Mouse (Mus musculus) heart, adult 2 months (tissue): ENCODE data around the gene Rpl3. TPM values are rescaled to one million over a fixed set of nuclear protein-coding genes. Genes with fewer than 3 reads are reported as not detected.

ENCODE experiments used
- DNase-seq, 2 experiments: peaks; one replicate each; pipeline ENCODE4 v3.0.0; 2021
- H3K27ac ChIP-seq: fragments of 200-600 bp; 2 replicates; pipeline ENCODE4 v1.8.1; 2022
- H3K27me3 ChIP-seq: fragments of 200-500 bp; 2 replicates; pipeline ENCODE4 v1.6.1; 2012; ENCODE audit warnings: mild to moderate bottlenecking, low read length, inconsistent platforms, mixed read lengths; ENCODE audit not compliant: control insufficient read depth, insufficient read depth
- H3K36me3 ChIP-seq: fragments of 200-500 bp; 2 replicates; pipeline ENCODE4 v1.6.1; 2012; ENCODE audit warnings: low read length, inconsistent platforms; ENCODE audit not compliant: control insufficient read depth, insufficient read depth
- H3K4me1 ChIP-seq: fragments of 200-500 bp; 2 replicates; pipeline ENCODE4 v1.6.1; 2011; ENCODE audit warnings: low read length; ENCODE audit not compliant: control insufficient read depth, insufficient read depth
- H3K4me3 ChIP-seq: fragments of 200-600 bp; 2 replicates; pipeline ENCODE4 v1.8.1; 2022
- H3K79me2 ChIP-seq: fragments of 200-500 bp; replicated peaks from 2 replicates; pipeline ENCODE4 v1.6.1; 2012; ENCODE audit warnings: mild to moderate bottlenecking, inconsistent platforms, low read length, moderate library complexity, mixed read lengths; ENCODE audit not compliant: control insufficient read depth, insufficient read depth
- H3K9ac ChIP-seq: fragments of 200-500 bp; 2 replicates; pipeline ENCODE4 v1.6.1; 2012; ENCODE audit warnings: low read depth, mild to moderate bottlenecking, control low read depth, inconsistent platforms, low read length, mixed read lengths
- CTCF ChIP-seq: fragments of 200-600 bp; IDR thresholded peaks from 2 replicates; pipeline ENCODE4 v1.8.1; 2022; ENCODE audit warnings: antibody characterized with exemption, mild to moderate bottlenecking, moderate library complexity
- EP300 ChIP-seq: fragments of 200-500 bp; IDR thresholded peaks from 2 replicates; pipeline ENCODE4 v1.6.1; 2011; ENCODE audit warnings: low read depth, low read length, control low read depth; ENCODE audit not compliant: insufficient read depth
- POLR2A ChIP-seq: fragments of 200-500 bp; IDR thresholded peaks from 2 replicates; pipeline ENCODE4 v1.6.1; 2011; ENCODE audit warnings: mild to moderate bottlenecking, low read depth, low read length, control low read depth; ENCODE audit not compliant: insufficient read depth
- whole genome bisulfite sequencing: fragments of 180-500 bp; shearing (Covaris S2); methylation state at CpG from one replicate; pipeline ENCODE4 v1.1.7; 2018; 5-methylcytosine and 5-hydroxymethylcytosine counted together
- intact Hi-C: fragments of 180-260 bp; cut with DNase I; formaldehyde crosslinking; loops from one replicate; pipeline ENCODE4 v1.15.1; 2025
- polyA plus RNA-seq: library from polyadenylated mRNA; depleted of rRNA; stranded (reverse); fragments of >200 nt; gene quantifications from 2 replicates; pipeline ENCODE4 v1.2.3, GENCODE M21; 2012
- total RNA-seq, 2 experiments: library from RNA; stranded (reverse); gene quantifications; 2 replicates each; pipeline ENCODE4 v1.2.3; 2021

Rpl3 gene
- total and polyA plus RNA-seq, 3 experiments, result 137 to 201 (median 150) TPM

GRCm38 (mm10) chr15:80065414-80065813, 26.3 kb downstream of the Rpl3 start:
- Histone ChIP-seq H3K27ac (no peak overlapping the region), H3K4me3 (no peak overlapping the region), H3K79me2 (no peaks in the 10 kb centered on the region), H3K4me1 (peaks cover 4% of the 10 kb centered on the region; the same call in 1 of the 2 replicates), H3K27me3 (no peaks in the 10 kb centered on the region), H3K9ac (no peak overlapping the region), H3K36me3 (no peaks in the 10 kb centered on the region)
- WGBS, result 28% methylated on average over 13 of the region's 13 CpGs
- DNase-seq, result no peak
- TF ChIP-seq POLR2A (no peak), CTCF (peak; percentile 75)
- intact Hi-C loops, result no loop called here

DNA sequence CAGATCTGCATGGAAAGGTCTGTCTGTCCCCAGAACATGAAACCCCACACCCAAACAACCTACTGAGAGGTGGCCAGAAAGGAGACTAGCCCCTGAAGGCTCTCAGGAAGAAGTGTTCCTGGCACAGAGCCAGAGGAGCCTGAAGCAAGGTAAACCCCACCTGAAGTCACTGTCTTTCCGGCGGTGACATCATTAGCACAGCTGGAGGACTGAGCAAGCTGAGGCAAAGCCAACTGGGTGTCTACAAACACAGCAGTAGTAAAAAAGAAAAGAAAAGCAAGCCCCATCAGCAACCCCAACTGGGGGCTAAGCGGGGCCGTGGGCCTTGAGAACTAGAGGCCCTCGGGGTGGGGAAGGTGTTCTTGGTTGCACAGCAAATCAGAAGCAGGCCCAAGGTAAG, 26.7 kb downstream of the Rpl3 start:
- intact Hi-C loops, result no loop called here
- TF ChIP-seq POLR2A (no peak), CTCF (no peak), EP300 (no peak)
- WGBS, result 79% methylated on average over 5 of the region's 5 CpGs

DNA sequence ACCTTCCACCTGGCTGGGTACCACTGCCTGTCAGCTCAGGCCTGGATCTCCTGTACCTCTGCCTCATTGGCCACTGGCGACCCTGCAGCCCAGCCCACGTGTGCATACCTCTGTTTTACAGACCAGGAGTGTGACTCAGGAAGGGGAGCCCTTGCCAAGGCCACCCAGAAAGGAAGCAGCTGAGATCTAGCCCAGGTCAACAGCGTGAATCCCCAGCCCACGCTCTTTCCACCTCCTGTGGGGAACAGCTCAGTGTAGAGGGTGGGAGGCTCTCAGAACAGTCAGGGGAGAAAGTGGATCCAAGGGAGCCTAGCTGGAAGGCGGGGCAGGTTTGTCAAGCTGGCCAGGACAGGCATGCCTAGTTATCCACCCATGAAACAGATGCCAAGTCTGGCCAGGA, 28.8 kb downstream of the Rpl3 start:
- no peaks in the 10 kb centered on the region for H3K79me2 ChIP-seq
- 42% methylated on average over 5 of the region's 5 CpGs for WGBS
- no peaks in the 10 kb centered on the region for H3K36me3 ChIP-seq
- peaks cover 2% of the 10 kb centered on the region; the same call in 1 of the 2 replicates for H3K4me1 ChIP-seq
- no peak overlapping the region for H3K27ac ChIP-seq
- no peak overlapping the region for H3K4me3 ChIP-seq
- no peak for DNase-seq
- intact Hi-C loops, result no loop called here
- H3K27me3 ChIP-seq, result no peaks in the 10 kb centered on the region
- no peak overlapping the region for H3K9ac ChIP-seq
- TF ChIP-seq EP300 (no peak), POLR2A (no peak), CTCF (no peak)

More for the DNA sequence above, 26.7 kb downstream of the Rpl3 start:
- peaks cover 2% of the 10 kb centered on the region; the same call in 1 of the 2 replicates for H3K4me1 ChIP-seq
- no peak for DNase-seq
- no peaks in the 10 kb centered on the region for H3K79me2 ChIP-seq
- H3K36me3 ChIP-seq, result no peaks in the 10 kb centered on the region
- no peaks in the 10 kb centered on the region for H3K27me3 ChIP-seq
- no peak overlapping the region for H3K9ac ChIP-seq
- no peak overlapping the region for H3K27ac ChIP-seq
- no peak overlapping the region for H3K4me3 ChIP-seq

DNA sequence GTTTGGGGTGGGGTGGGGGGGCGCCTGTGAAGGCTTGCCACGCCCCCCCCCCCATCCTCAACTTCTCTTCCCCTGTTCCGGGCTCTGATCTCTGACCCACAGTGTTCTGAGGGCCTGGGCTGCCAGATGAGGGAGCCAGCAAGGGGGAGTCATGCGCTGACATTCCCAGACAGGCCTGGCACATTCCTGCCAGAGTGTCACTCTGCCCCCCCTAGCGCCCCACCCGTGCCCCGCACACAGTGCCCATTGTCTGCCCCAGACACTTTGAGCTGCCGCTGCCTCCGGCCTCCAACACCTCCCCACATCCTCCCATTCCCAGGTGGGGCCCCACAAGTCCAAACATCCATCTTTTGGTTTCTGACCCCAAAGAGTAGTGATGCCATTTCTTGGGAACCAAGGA, 29.3 kb downstream of the Rpl3 start:
- Histone ChIP-seq H3K4me1 (peaks cover 2% of the 10 kb centered on the region; the same call in 1 of the 2 replicates), H3K79me2 (no peaks in the 10 kb centered on the region), H3K4me3 (no peak overlapping the region), H3K36me3 (no peaks in the 10 kb centered on the region), H3K9ac (no peak overlapping the region), H3K27me3 (no peaks in the 10 kb centered on the region), H3K27ac (no peak overlapping the region)
- no peak for DNase-seq
- intact Hi-C loops, result no loop called here
- TF ChIP-seq EP300, result no peak
- no peak for TF ChIP-seq CTCF
- 60% methylated on average over 8 of the region's 9 CpGs for WGBS

DNA sequence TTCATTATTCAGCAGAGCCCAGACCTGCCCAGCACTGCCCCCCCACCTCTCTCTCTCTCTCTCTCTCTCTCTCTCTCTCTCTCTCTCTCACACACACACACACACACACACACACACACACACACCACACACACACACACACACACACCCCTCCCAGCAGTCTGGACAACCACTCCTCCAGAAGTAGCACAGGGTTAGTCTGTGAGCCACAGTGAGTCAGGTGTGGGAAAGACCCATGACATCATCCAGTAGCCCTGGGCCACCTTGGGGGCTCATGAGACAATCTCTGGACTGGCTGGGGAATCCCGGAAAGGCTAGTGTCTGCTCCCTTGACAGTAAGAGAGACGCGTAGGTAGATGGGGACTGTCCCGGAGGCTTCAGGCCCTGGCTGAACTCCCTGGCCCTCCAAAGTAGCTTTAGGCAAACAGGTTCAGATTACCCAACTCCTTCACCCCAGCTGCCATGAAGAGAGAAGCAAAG, 30.6 kb downstream of the Rpl3 start:
- intact Hi-C loops, result no loop called here
- Histone ChIP-seq H3K27me3 (no peaks in the 10 kb centered on the region), H3K4me1 (peaks cover 2% of the 10 kb centered on the region; the same call in 1 of the 2 replicates), H3K9ac (no peak overlapping the region), H3K36me3 (no peaks in the 10 kb centered on the region), H3K79me2 (no peaks in the 10 kb centered on the region), H3K27ac (no peak overlapping the region), H3K4me3 (no peak overlapping the region)
- DNase-seq, result no peak
- 64% methylated on average over 4 of the region's 4 CpGs for WGBS
- TF ChIP-seq EP300 (no peak), POLR2A (no peak), CTCF (no peak)

DNA sequence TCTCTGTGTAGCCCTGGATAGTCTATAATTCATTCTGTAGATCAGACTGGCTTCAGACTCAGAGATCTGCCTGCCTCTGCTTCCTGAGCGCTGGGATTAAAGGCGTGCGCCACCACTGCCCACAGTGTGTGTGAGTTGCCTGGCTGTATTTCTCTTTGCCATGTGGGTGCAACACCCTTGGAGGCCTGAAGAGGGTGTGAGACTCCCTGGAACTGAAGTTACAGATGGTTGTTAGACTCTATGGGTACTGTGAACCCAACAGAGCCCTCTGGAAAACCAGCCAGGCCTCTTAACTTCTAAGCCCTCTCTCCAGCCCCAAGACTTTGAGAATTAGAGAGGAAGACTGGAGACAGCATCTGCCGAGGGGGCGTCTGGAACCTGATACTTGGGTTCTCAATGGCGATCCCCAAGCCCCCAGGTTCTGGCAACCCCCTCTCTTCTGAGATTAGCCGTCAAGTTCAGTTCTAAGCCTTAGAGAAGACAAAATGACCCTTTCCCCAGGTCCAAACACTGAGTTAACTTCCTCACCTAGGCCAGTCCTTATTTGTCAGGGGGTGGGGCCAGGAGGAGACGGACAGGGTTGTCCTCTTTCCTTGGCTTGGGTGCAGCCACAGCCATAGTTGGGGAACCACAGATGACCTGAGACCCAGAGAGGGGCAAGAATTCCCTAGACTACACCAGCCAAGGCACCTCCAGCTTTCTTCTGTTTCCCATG, 31.2 kb downstream of the Rpl3 start:
- Histone ChIP-seq H3K4me1 (peaks cover 2% of the 10 kb centered on the region; the same call in 1 of the 2 replicates), H3K36me3 (no peaks in the 10 kb centered on the region), H3K27me3 (no peaks in the 10 kb centered on the region), H3K27ac (no peak overlapping the region), H3K79me2 (no peaks in the 10 kb centered on the region), H3K9ac (no peak overlapping the region), H3K4me3 (no peak overlapping the region)
- intact Hi-C loops, result no loop called here
- TF ChIP-seq EP300 (no peak), CTCF (no peak), POLR2A (no peak)
- DNase-seq, result no peak
- 96% methylated on average over 8 of the region's 8 CpGs for WGBS
